Mouse (Mus musculus): ENCODE data around the gene Ccdc102a. TPM values are rescaled to one million over a fixed set of nuclear protein-coding genes. Genes with fewer than 3 reads are reported as not detected.

Ccdc102a gene
- polyA plus RNA-seq, 1 experiment from 2014 or later, result 1.3 TPM

- Histone ChIP-seq H3K9me3 (ENCODE audit: low read length) (no peaks in the 10 kb centered on the region), H3K36me3 (replicated peaks; ENCODE audit: insufficient read depth, low read length) (no peaks in the 10 kb centered on the region), H3K27me3 (ENCODE audit: insufficient read depth, low read length) (peaks cover under 1% of the 10 kb centered on the region), H3K4me3 (ENCODE audit: low read depth, low read length) (no peak overlapping the region), H3K4me1 (ENCODE audit: insufficient read depth) (no peaks in the 10 kb centered on the region), H3K27ac (ENCODE audit: low read depth) (no peak overlapping the region), H3K9ac (replicated peaks) (no peak overlapping the region), H3K4me2 (ENCODE audit: low read depth, low read length) (no peak overlapping the region)
- DNase-seq (no peak), ATAC-seq (no peak)
- TF ChIP-seq EP300 (IDR thresholded peaks at IDR 0.05; ENCODE audit: low read depth) (no peak), CTCF (IDR thresholded peaks at IDR 0.05; ENCODE audit: low read depth) (no peak)
- 81% methylated on average over 18 of the region's 18 CpGs for WGBS (ENCODE audit: insufficient replicate concordance)
Measured at GRCm38 (mm10) chr8:94907591-94908300, 10.2 kb downstream of the Ccdc102a start.

- H3K27ac ChIP-seq (ENCODE audit: low read depth), result no peak overlapping the region
- TF ChIP-seq CTCF (IDR thresholded peaks at IDR 0.05; ENCODE audit: low read depth), result no peak
- TF ChIP-seq EP300 (IDR thresholded peaks at IDR 0.05; ENCODE audit: low read depth), result no peak
- ATAC-seq, result peak; percentile 15; the same call in 1 of the 2 replicates
Measured at GRCm38 (mm10) chr8:94904450-94905175, 13.3 kb downstream of the Ccdc102a start.

GRCm38 (mm10) chr8:94903709-94904108 is 14.2 kb downstream of the Ccdc102a start:
- DNase-seq (no peak), ATAC-seq (no peak)
- TF ChIP-seq EP300 (IDR thresholded peaks at IDR 0.05; ENCODE audit: low read depth), result no peak
- TF ChIP-seq CTCF (IDR thresholded peaks at IDR 0.05; ENCODE audit: low read depth), result no peak
- Histone ChIP-seq H3K4me2 (ENCODE audit: low read depth, low read length) (no peak overlapping the region), H3K9me3 (ENCODE audit: low read length) (no peaks in the 10 kb centered on the region), H3K36me3 (replicated peaks; ENCODE audit: insufficient read depth, low read length) (no peaks in the 10 kb centered on the region), H3K27me3 (ENCODE audit: insufficient read depth, low read length) (no peaks in the 10 kb centered on the region), H3K9ac (replicated peaks) (no peak overlapping the region), H3K4me1 (ENCODE audit: insufficient read depth) (peaks cover 25% of the 10 kb centered on the region), H3K4me3 (ENCODE audit: low read depth, low read length) (no peak overlapping the region), H3K27ac (ENCODE audit: low read depth) (no peak overlapping the region)
- 82% methylated on average over 12 of the region's 12 CpGs for WGBS (ENCODE audit: insufficient replicate concordance)

More at GRCm38 (mm10) chr8:94904450-94905175, 13.3 kb downstream of the Ccdc102a start:
- 78% methylated on average over 12 of the region's 12 CpGs for WGBS (ENCODE audit: insufficient replicate concordance)
- H3K4me3 ChIP-seq (ENCODE audit: low read depth, low read length), result no peak overlapping the region
- H3K36me3 ChIP-seq (replicated peaks; ENCODE audit: insufficient read depth, low read length), result no peaks in the 10 kb centered on the region
- no peaks in the 10 kb centered on the region for H3K9me3 ChIP-seq (ENCODE audit: low read length)
- H3K27me3 ChIP-seq (ENCODE audit: insufficient read depth, low read length), result no peaks in the 10 kb centered on the region
- peak; percentile 66 for DNase-seq
- peaks cover 18% of the 10 kb centered on the region for H3K4me1 ChIP-seq (ENCODE audit: insufficient read depth)
- no peak overlapping the region for H3K4me2 ChIP-seq (ENCODE audit: low read depth, low read length)
- no peak overlapping the region for H3K9ac ChIP-seq (replicated peaks)

- DNase-seq, result no peak
- TF ChIP-seq CTCF (IDR thresholded peaks at IDR 0.05; ENCODE audit: low read depth), result no peak
- TF ChIP-seq EP300 (IDR thresholded peaks at IDR 0.05; ENCODE audit: low read depth), result no peak
- H3K4me2 ChIP-seq (ENCODE audit: low read depth, low read length), result no peak overlapping the region
- H3K9me3 ChIP-seq (ENCODE audit: low read length), result no peaks in the 10 kb centered on the region
- H3K27me3 ChIP-seq (ENCODE audit: insufficient read depth, low read length), result no peaks in the 10 kb centered on the region
- H3K4me1 ChIP-seq (ENCODE audit: insufficient read depth), result peaks cover 38% of the 10 kb centered on the region
- no peaks in the 10 kb centered on the region for H3K36me3 ChIP-seq (replicated peaks; ENCODE audit: insufficient read depth, low read length)
- 22% methylated on average over 5 of the region's 5 CpGs for WGBS (ENCODE audit: insufficient replicate concordance)
- no peak for ATAC-seq
- H3K9ac ChIP-seq (replicated peaks), result no peak overlapping the region
- H3K27ac ChIP-seq (ENCODE audit: low read depth), result peak overlapping the region; percentile 13; the same call in 1 of the 2 replicates
- H3K4me3 ChIP-seq (ENCODE audit: low read depth, low read length), result no peak overlapping the region
Measured at GRCm38 (mm10) chr8:94901031-94901430, 16.9 kb downstream of the Ccdc102a start.

GRCm38 (mm10) chr8:94900617-94901016 is 17.3 kb downstream of the Ccdc102a start:
- WGBS (ENCODE audit: insufficient replicate concordance), result 34% methylated on average over 6 of the region's 6 CpGs
- Histone ChIP-seq H3K9ac (replicated peaks) (no peak overlapping the region), H3K4me3 (ENCODE audit: low read depth, low read length) (no peak overlapping the region), H3K4me1 (ENCODE audit: insufficient read depth) (peaks cover 38% of the 10 kb centered on the region), H3K27ac (ENCODE audit: low read depth) (no peak overlapping the region), H3K27me3 (ENCODE audit: insufficient read depth, low read length) (no peaks in the 10 kb centered on the region), H3K9me3 (ENCODE audit: low read length) (no peaks in the 10 kb centered on the region), H3K36me3 (replicated peaks; ENCODE audit: insufficient read depth, low read length) (no peaks in the 10 kb centered on the region), H3K4me2 (ENCODE audit: low read depth, low read length) (no peak overlapping the region)
- no peak for ATAC-seq
- TF ChIP-seq CTCF (IDR thresholded peaks at IDR 0.05; ENCODE audit: low read depth) (no peak), EP300 (IDR thresholded peaks at IDR 0.05; ENCODE audit: low read depth) (no peak)
- no peak for DNase-seq

GRCm38 (mm10) chr8:94899262-94899661 is 18.6 kb downstream of the Ccdc102a start:
- Histone ChIP-seq H3K9ac (replicated peaks) (peak overlapping the region; percentile 66), H3K4me1 (ENCODE audit: insufficient read depth) (peaks cover 38% of the 10 kb centered on the region), H3K4me3 (ENCODE audit: low read depth, low read length) (peak overlapping the region; percentile 26; the same call in 1 of the 2 replicates), H3K36me3 (replicated peaks; ENCODE audit: insufficient read depth, low read length) (no peaks in the 10 kb centered on the region), H3K27ac (ENCODE audit: low read depth) (peak overlapping the region; percentile 96), H3K27me3 (ENCODE audit: insufficient read depth, low read length) (no peaks in the 10 kb centered on the region), H3K9me3 (ENCODE audit: low read length) (no peaks in the 10 kb centered on the region), H3K4me2 (ENCODE audit: low read depth, low read length) (peak overlapping the region; percentile 65)
- WGBS (ENCODE audit: insufficient replicate concordance), result 27% methylated on average over 11 of the region's 11 CpGs
- no peak for TF ChIP-seq CTCF (IDR thresholded peaks at IDR 0.05; ENCODE audit: low read depth)
- peak; percentile 86 for TF ChIP-seq EP300 (IDR thresholded peaks at IDR 0.05; ENCODE audit: low read depth)
- DNase-seq (peak; percentile 89), ATAC-seq (peak; percentile 98)
